Mouse (Mus musculus) cerebellum, adult 9-11 months (tissue): ENCODE results near the gene Rpl6.
"Not testable (repeated sequence)": the region's sequence is repeated elsewhere in the genome, so short reads cannot be mapped to it uniquely, and the experiment has no call there.

Source experiments
- DNase-seq: peaks from one replicate; pipeline ENCODE4 v3.0.0; 2022

The Rpl6 gene

DNA sequence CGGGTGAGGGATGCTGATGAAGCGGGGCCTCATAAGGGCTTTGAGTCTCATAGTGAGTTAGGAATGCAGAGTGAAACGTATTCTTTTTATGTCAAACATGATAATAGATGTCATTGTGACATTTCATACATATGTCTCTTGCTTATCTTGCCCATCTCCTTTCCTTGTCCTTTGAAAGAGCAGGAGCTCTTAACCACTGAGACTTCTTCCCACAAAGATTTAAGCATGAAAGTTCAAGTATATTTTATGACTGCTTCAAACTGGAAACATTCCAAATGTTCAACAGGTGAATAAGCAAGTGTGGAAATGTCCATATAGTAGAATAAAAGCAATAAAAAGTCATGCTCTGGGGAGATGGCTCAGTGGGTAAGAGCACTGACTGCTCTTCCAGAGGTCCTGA is 22.1 kb downstream of the Rpl6 start:
- DNase-seq = no peak

DNA sequence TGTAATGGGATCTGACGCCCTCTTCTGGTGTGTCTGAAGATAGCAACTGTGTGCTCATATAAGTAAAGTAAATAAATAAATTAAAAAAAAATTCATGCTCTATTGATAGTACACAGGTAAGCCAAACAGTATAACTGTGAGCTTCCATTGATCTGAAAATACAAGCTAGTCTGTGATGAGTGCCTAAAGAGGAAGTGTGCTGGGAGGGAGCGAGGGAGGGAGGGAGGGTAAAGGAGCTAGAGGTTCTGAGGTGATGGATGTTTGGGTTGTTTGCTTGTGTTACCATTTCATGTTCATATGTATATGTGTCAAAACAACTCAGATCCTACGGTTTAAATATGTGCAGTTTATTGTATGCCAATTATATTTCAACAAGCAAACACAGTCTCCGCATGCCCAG is 22.6 kb downstream of the Rpl6 start:
- no peak for DNase-seq

DNA sequence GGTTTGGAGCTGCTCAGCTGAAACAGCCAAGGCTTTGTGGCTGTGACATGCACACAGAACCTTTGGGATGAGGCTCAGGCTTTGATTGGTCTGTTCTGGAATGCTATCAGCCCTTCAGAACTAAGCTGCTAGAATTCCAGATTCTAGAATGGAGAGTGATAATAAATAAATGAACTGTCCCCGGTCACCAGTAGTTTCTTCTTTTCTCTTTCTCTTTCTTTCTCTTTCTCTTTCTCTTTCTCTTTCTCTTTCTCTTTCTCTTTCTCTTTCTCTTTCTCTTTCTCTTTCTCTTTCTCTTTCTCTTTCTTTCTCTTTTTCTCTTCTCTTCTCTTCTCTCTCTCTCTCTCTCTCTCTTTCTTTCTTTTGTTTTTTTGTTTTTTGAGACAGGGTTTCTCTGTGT is 23.0 kb downstream of the Rpl6 start:
- DNase-seq = not testable (repeated sequence)

DNA sequence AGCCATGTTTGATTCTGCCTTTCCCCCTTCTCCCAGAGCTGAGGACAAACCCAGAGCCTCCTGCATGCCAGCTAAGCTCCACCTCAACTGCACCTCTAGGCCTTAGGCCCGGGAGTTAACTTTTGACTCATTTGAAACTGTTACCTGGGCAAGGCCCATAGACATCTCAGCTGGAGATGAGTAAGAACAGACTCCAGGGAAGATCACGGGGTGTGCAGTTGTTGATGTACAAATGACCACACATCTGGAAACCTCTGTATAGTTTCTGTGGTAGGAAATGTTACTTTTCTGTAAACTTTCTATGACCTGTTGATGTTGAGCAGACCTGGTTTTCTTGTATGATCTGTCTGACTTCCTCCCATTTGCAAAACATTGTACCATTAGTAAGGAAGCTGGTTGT is 24.9 kb downstream of the Rpl6 start:
- no peak for DNase-seq

DNA sequence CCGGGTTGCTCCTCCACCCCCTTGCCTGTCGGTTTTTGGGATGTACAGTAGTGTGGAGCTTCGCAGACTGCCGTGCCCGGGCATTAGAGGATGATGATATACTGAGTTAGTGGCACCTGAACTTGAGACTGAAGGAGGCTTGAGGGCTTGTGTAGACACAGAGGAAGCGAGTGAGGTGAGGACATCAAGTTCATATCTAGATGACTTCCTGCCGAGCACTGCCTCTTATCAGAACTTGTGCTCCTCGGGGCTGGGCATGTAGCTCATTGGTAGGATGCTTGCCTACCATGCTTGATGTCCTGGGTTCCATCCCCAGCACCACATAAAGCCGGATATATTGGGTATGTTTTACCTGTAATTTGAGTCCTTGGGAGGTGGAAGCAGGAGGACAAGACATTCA is 26.5 kb downstream of the Rpl6 start:
- no peak for DNase-seq

DNA sequence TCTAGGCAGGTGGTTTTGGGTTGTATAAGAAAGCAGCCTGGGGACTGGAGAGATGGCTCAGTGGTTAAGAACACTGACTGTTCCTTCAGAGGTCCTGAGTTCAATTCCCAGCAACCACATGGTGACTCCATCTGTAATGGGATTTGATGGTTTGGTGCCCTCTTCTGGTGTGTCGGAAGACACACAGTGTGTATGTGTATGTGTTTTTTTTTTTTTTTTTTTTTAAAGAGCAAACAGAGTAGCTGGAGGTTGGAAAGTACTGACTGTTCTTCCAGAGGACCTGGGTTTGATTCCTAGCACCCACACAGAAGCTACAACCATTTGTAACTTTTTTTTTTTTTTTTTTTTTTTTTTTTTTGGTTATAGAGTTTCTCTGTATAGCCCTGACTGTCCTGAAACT is 28.5 kb downstream of the Rpl6 start:
- no peak for DNase-seq

DNA sequence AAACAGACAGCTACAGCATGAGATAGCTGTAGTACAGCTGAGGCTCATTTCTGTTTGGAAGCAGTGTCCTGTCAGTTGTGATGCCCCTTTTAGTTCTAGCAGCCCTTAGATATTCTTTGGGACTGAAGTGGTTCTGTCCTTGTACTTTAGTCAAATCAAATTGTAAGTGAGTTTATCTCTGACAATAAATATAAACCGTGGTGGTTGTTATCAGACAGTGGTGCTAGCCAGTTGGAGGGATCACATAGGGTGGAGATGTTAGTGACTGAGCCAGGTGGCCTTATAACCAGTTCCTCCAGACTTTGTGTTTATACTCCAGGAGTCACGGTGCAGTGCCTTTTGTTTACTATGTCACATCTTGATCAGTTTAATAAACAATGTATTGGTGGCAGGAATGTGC is 29.4 kb downstream of the Rpl6 start:
- DNase-seq = no peak

DNA sequence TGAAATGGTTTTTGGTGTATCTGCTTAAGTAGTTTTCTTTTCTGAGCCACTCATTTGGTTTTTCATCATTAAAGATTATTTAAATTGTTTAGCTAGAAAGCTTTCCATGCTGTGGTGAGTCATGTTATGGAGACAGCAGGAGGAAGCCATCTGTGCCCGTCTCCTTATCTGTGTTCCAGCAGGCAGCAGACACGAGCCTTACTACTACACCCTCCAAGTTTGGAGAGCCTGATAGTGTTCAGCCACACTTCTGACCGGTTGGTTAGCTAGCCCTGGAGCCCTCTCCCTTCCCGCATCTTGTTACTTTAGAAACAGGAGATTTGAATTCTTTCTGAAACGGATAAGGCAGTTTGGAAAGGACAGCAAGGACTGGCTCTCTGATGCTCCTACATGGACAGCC is 31.9 kb downstream of the Rpl6 start:
- peak; percentile 71 for DNase-seq

DNA sequence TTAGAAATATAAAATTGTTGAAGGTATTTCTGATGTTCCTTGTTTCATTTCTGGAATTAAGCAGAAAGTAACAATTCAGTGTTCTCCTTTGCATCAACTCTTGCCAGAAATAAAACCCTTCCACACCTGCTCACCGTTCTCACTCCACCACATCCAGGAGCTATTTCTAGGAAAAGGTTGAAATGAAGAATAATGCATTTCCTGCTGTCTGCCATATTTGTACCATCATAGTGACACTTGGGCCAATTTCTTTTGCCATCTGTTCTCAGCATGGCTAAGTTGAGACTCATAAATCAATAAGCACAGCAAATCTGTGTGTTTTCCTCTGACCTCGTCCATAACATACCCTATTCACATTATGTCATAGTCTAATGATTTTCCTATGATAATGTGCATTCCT is 33.9 kb downstream of the Rpl6 start:
- no peak for DNase-seq

DNA sequence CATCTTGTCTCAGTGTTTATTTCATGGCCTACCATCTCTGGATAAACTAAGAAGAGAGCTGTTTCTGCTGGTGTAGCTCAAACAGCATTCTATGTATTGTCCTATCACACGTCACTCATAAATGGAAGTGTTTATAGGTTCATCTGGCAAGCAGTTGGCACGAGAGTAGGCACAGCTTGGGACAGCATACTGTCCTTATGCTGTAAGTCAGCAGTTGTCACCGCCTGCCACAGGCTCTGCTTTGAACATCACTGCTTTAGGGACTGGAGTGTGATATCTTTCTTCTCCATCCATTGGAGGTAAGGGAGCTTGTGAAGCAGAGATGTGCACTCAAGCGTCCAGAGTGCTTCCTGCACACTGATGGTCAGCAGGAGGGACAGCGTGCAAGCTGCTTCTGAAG is 35.6 kb downstream of the Rpl6 start:
- peak; percentile 74 for DNase-seq

DNA sequence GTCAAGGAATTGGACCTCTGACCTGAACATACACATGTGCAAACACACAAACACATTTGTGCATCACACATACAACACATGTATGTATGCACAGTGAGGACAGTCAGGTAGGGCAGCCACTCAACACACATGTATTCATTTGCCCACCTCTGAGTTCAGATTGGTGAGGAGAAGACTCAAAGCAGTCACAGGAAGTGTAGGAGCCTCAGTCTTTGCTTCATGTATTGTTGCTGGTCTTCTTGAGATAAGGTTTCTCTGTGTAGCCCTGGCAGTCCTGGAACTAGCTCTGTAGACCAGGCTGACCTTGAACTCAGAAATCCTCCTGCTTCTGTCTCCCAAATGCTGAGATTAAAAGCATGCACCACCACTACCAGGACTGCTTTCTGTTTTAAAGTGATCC is 36.9 kb downstream of the Rpl6 start:
- DNase-seq = no peak

DNA sequence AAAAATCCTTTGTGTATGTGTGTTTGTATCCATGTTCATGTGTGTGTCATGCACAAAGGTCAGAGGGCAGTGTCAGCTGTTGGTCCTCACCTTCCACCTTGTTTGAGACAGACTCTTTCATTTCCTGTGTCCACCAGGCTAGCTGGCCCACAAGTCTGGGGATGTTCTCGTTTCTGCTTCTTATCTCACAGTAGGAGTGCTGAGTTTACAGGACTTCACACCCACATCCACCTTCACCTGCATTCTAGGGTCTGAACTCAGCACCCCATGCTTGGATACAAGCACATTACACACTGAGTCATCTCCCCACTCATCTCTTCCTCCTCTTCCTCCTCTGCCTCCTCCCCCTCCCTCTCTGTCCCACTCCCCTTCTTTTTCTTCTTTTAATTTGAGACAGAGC is 38.0 kb downstream of the Rpl6 start:
- no peak for DNase-seq

DNA sequence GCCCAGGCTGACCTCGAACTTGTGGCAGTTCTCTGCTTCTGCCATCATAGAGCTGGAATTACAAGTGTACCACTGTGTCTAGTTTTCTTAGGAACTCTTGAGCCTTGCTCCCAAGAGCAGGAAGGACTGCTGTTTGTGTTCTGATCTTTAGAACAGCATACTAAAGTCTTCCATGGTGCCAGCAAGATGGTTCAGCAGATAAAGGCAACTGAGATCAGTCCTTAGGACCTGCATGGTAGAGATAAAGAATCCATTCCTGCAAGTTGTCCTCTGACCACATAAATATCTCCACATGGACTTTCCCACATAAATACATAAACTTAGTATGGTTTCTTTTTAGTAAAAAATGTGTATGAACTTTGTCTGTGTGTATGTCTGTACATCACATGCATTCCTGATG is 38.4 kb downstream of the Rpl6 start:
- no peak for DNase-seq

DNA sequence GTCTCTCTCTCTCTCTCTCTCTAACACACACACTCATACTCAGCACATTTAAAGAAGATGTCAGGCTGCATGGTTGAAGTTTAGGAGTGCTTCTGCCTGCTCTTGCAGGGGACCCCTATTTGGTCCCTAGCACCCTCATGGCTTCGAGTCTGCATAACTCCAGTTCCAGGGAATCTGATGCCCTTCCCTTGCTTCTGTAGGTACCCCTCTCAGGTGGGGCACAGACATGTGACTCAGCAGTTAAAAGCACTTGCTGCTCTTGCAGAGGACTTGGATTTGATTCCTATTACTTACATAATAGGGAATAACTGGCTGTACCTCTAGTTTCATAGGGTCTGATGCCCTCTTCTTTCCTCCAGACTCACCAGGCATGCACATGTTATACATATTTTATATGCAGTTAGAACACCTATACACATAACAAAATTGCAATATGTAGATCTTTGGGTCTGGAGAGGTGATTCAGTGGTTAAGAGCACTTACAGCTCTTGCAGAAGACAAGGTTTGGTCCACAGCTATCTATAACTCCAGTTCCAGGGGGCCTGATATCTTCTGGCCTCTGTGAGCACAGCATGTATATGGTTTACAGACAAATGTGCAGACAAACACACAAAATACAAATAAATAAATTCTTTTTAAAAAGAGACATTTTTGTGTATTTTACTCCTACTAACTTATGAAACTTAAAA is 39.5 kb downstream of the Rpl6 start:
- DNase-seq = no peak

DNA sequence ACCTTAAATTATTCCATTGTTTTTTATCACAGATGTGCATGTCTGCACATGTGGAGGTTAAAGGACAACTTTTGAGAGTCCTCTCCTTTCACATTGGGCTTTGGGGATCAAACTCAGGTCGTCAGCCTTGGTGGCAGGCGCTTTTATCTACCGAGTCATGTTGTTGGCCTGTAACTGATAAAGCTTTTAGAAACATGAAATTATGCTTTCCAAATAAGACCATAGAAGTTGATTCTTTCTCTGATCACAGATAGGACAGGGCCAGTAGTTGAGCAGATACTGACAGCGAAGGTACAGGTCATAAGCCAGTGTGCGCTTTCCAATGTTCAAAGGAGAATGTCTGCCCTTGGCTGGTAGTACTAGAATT is 40.1 kb downstream of the Rpl6 start:
- DNase-seq = no peak

DNA sequence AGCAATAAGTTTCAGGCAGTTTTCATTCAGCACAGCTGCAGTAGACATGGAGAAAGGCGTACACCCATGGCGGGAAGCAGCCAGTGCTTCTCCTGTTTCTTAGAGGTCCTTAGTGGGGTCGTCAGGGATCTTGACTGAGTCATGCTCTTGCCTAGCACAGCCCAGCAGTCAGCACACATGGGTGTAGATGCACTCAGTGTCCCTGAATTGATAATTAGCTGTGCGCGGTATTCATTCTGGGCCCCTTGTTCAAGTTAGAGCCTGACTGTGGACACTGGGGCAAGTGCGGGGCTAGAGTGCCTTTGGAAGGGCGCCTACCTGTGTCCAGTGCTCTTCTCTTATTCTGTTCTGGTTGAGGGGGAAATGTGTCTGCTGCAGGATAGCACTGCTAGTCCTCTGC is 40.9 kb downstream of the Rpl6 start:
- no peak for DNase-seq

DNA sequence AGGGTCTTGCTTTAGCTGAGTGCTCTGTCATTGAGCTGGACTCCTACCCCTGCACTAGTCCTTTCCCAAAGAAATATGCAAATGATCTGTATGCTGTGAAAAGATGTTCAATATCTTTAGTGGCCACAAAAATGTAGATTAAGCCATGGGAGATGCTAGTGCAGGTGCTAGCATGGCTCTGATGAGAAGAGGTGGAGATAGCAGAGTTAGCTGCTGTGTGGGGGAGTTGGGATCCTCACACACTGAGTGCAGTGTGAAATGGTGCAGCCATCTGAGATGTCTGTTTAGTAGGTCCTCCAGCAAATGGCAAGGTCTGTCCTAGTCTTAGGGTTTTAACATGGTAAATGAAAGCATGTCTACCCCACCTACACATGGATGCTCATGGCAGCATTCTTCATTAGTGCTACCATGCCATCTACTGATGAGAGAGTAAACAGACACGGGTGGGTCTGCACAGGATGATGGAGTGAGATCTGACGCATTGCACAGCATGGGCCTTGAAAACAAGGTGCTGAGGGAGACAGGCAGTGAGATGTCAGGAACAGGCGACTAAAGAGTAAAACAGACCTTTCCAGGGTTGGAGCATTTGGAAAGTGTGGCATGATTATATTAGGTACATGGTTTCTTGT is 44.6 kb downstream of the Rpl6 start:
- no peak for DNase-seq

DNA sequence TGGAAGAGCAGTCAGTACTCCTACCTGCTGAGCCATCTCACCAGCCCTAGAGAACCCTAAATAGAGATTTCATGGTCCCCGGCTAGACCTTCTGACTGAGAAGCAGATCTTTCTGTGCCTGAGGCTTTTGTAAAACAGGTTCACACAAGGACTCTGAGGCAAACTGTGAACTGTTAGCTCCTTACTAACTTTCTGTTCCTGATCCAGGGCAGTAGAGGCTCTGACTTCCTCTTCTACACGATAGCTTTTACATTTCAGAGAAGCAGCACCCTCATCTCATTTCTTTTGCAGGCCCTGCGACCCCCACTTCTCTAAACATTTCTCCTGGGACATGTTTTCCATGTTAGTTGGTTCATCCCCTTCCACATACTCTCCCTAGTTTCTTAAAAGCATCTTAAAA is 45.4 kb downstream of the Rpl6 start:
- DNase-seq = no peak

DNA sequence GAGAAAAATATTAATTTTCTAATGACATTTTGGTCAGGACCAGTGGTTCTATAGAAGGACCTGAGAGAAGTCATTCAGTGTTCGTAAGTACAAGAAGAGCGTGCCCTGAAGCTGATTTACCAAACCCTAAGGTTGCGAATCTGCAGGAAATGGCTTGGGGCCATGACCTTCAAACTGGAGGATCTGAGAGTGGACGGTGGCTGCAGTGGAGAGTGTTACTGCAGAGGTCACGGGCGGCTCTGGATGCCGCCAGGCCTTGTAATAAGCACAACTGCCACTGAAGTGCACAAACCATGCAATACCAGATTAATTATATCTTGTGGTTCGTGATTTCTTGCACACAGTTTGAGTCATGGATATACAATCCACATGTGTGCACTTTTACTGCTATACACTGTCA is 47.5 kb downstream of the Rpl6 start:
- no peak for DNase-seq

DNA sequence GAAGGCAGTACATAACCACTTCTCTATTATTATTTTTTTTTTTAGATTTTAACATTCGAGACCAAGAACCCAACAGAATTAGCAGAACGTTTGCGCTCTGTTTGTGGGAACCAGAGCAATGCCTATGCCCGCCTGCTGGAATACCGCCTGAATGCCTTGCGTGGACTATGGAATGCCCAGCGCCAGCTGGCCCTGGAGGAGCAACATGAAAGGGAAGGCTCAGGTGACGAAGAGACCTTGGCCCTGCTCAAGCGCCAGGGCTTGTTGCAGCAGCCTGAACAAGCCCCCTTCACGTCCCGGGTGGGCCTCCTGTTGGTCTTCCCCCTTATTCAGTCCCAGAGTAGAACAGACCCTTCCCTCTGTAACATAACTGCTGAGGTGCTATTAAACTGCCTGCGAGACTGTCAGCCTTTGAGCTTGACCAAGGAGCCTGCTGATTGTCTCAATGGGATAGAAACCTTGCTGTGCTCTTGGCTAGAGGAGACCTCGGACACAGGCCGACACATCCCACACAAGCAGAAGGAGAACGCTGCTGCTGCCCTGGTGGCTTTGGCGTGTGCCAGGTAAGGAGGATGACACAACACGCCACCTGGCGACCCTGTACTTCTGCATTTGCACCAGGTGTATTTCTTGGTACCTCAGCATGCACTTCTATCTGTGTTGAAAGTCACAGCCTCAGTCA is 49.7 kb downstream of the Rpl6 start:
- peak; percentile 91 for DNase-seq

DNA sequence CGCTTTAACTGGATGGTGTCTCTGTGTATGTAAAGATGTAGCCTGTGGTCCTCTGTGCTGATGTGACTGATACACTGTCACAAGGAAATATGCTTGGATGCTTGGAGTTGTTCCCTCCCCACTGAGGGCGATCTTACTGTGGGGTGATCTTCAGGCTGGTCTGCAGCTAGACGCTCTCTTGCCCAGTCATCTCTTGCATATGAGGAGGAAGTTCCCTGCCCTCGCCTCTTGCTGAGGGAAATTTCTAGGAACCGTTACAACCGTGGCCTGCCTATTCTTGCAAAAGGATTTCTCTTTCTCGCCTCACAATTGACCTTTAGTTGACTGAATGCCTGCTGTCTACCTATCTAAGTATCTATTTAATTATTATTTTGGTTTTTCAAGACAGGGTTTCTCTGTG is 50.7 kb downstream of the Rpl6 start:
- DNase-seq = no peak
